9 mouse cellular contexts compared by ENCODE assay signal in the genomic region with DNA sequence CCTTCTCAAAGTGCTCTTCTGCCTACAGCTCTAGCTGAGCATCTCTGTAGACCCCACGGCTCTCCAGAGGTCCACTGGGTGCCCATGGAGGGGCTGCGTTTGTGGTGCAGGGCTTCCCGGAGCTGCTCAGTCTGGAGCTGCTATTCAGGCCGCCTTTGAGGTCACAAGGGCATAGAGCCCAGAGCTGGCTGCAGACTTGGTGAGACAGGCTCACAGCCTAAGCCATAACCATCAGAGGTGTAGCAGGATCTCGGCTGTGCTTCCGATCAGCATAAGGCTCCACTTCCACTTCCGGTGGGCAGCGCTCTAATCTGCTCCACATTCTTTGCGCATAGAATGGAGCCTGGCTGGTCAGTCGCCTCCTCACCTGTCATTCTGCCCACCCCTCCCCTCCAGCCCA.
"Had no signal": no experiment of that assay in that cellular context is flagged by ENCODE, and none has a peak within 500 bp of the region (broad histone marks: within the 10 kb centered on the region; RNA-seq: fewer than 3 reads in every experiment).

No protein-coding gene starts in this region.

- DNase-seq: kidney, adult 18-20 months had no signal

- ATAC-seq: intestine, embryonic 15.5 days; liver, embryonic 12.5 days; midbrain, embryonic 16.5 days had no signal

- H3K27ac ChIP-seq: intestine, embryonic 15.5 days; left cerebral cortex, adult 2 months; limb, embryonic 10.5 days; liver, embryonic 12.5 days; lung, embryonic 15.5 days; midbrain, embryonic 12.5 days; neural tube, embryonic 13.5 days had no signal

- H3K9me3 ChIP-seq: intestine, embryonic 15.5 days; limb, embryonic 10.5 days; liver, embryonic 12.5 days; lung, embryonic 15.5 days; midbrain, embryonic 12.5 days; neural tube, embryonic 13.5 days had no signal

- H3K4me3 ChIP-seq: intestine, embryonic 15.5 days; left cerebral cortex, adult 2 months; limb, embryonic 10.5 days; liver, embryonic 12.5 days; lung, embryonic 15.5 days; midbrain, embryonic 12.5 days; neural tube, embryonic 13.5 days had no signal

- H3K9ac ChIP-seq: intestine, embryonic 15.5 days; liver, embryonic 12.5 days; lung, embryonic 15.5 days; midbrain, embryonic 12.5 days; neural tube, embryonic 13.5 days had no signal

- H3K4me2 ChIP-seq: intestine, embryonic 15.5 days; liver, embryonic 12.5 days; lung, embryonic 15.5 days; midbrain, embryonic 12.5 days; neural tube, embryonic 13.5 days had no signal

- H3K36me3 ChIP-seq: intestine, embryonic 15.5 days; limb, embryonic 10.5 days; liver, embryonic 12.5 days; lung, embryonic 15.5 days; midbrain, embryonic 12.5 days; neural tube, embryonic 13.5 days had no signal

- H3K27me3 ChIP-seq: intestine, embryonic 15.5 days; lung, embryonic 15.5 days; midbrain, embryonic 12.5 days; neural tube, embryonic 13.5 days had no signal
